Comparison of ENCODE assay signal across 24 mouse cellular contexts in the genomic region with DNA sequence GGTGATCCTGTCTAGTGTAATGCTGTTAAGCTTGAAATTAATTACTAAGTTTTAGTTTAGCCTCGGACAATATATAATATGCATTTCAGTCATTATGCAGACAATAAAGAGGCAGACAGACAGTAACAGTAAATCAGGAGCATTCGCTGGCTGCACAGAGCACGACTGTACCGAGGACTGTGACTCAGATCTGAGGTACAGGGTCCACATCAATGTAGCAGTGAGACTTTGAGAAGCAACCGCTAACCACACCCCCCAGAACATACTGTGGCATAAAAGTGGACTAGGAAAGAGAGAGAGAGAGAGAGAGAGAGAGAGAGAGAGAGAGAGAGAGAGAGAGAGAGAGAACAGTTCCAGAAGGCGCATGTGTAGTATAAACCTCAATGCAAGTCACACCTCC. TPM values are rescaled to one million over a fixed set of nuclear protein-coding genes. Genes with fewer than 3 reads are reported as not detected.
DNase-seq lines count a peak whose midpoint lies in the region; ATAC-seq and TF ChIP-seq lines count a peak whose summit lies in the region.
"Had no signal": no experiment of that assay in that cellular context is flagged by ENCODE, and none has a peak within 500 bp of the region (broad histone marks: within the 10 kb centered on the region; RNA-seq: fewer than 3 reads in every experiment).

No protein-coding gene starts in this region.

- H3K4me1 ChIP-seq in intestine, embryonic 15.5 days (replicated peaks), result no peaks in the 10 kb centered on the region
- H3K4me1 ChIP-seq in intestine, postnatal 0 days (replicated peaks; ENCODE audit: control insufficient read depth, insufficient read depth, low read length), result no peaks in the 10 kb centered on the region
- no peaks in the 10 kb centered on the region for H3K4me1 ChIP-seq in kidney, embryonic 15.5 days
- H3K4me1 ChIP-seq: embryonic facial prominence, embryonic 10.5 days; embryonic facial prominence, embryonic 12.5 days; forebrain, embryonic 13.5 days; forebrain, embryonic 15.5 days had no signal

- H3K4me2 ChIP-seq in intestine, embryonic 15.5 days (replicated peaks), result no peak overlapping the region
- no peak overlapping the region for H3K4me2 ChIP-seq in intestine, postnatal 0 days (replicated peaks; ENCODE audit: low read depth)
- H3K4me2 ChIP-seq in kidney, embryonic 15.5 days, result no peak overlapping the region
- H3K4me2 ChIP-seq: embryonic facial prominence, embryonic 12.5 days; forebrain, embryonic 13.5 days; forebrain, embryonic 15.5 days had no signal

- no peak overlapping the region for H3K4me3 ChIP-seq in intestine, embryonic 15.5 days (replicated peaks)
- H3K4me3 ChIP-seq in intestine, postnatal 0 days (ENCODE audit: low read depth, low read length), result no peak overlapping the region
- H3K4me3 ChIP-seq in kidney, embryonic 15.5 days (replicated peaks), result no peak overlapping the region
- H3K4me3 ChIP-seq: embryonic facial prominence, embryonic 10.5 days; embryonic facial prominence, embryonic 12.5 days; forebrain, embryonic 13.5 days; forebrain, embryonic 15.5 days had no signal

- H3K27ac ChIP-seq in intestine, embryonic 15.5 days, result no peak overlapping the region
- no peak overlapping the region for H3K27ac ChIP-seq in intestine, postnatal 0 days (ENCODE audit: low read depth, low read length)
- H3K27ac ChIP-seq in kidney, embryonic 15.5 days, result no peak overlapping the region
- H3K27ac ChIP-seq: embryonic facial prominence, embryonic 10.5 days; embryonic facial prominence, embryonic 12.5 days; forebrain, embryonic 13.5 days; forebrain, embryonic 15.5 days had no signal

- no peaks in the 10 kb centered on the region for H3K9me3 ChIP-seq in intestine, embryonic 15.5 days
- no peaks in the 10 kb centered on the region for H3K9me3 ChIP-seq in intestine, postnatal 0 days (ENCODE audit: control insufficient read depth)
- H3K9me3 ChIP-seq in kidney, embryonic 15.5 days (replicated peaks), result no peaks in the 10 kb centered on the region
- H3K9me3 ChIP-seq: embryonic facial prominence, embryonic 10.5 days; embryonic facial prominence, embryonic 12.5 days; forebrain, embryonic 13.5 days; forebrain, embryonic 15.5 days; G1E had no signal

- H3K9ac ChIP-seq in intestine, embryonic 15.5 days, result no peak overlapping the region
- no peak overlapping the region for H3K9ac ChIP-seq in intestine, postnatal 0 days (ENCODE audit: low read depth, low read length)
- no peak overlapping the region for H3K9ac ChIP-seq in kidney, embryonic 15.5 days
- H3K9ac ChIP-seq: embryonic facial prominence, embryonic 12.5 days; forebrain, embryonic 13.5 days; forebrain, embryonic 15.5 days; forebrain, postnatal 0 days had no signal

- peak; percentile 88 for ATAC-seq in intestine, embryonic 15.5 days
- peak; percentile 97 for ATAC-seq in intestine, postnatal 0 days
- ATAC-seq in kidney, embryonic 15.5 days (replicated peaks; ENCODE audit: low FRiP score), result no peak
- ATAC-seq: activated CD4-positive, CD25-positive, alpha-beta regulatory T cell, adult 4 months; CD4-positive, CD25-positive, alpha-beta regulatory T cell, adult 4 months; forebrain, embryonic 13.5 days; forebrain, embryonic 15.5 days; forebrain, postnatal 0 days; Patski had no signal

- no peak for TF ChIP-seq CTCF in intestine, postnatal 0 days (IDR thresholded peaks at IDR 0.05; ENCODE audit: low read depth)

- H3K27me3 ChIP-seq in intestine, embryonic 15.5 days (replicated peaks), result no peaks in the 10 kb centered on the region
- H3K27me3 ChIP-seq in intestine, postnatal 0 days (replicated peaks; ENCODE audit: control insufficient read depth, insufficient read depth, low read length), result no peaks in the 10 kb centered on the region
- H3K27me3 ChIP-seq in kidney, embryonic 15.5 days, result no peaks in the 10 kb centered on the region
- H3K27me3 ChIP-seq: CH12.LX; embryonic facial prominence, embryonic 12.5 days; forebrain, embryonic 13.5 days; forebrain, embryonic 15.5 days had no signal

- DNase-seq in thymus, postnatal 14 days, result no peak
- DNase-seq in heart, postnatal 36 days, result no peak
- DNase-seq: adrenal gland, adult 8-10 months; adrenal gland, postnatal 14 days; adrenal gland, postnatal 36 days; B cell, adult 2 months; cerebellum, adult 11-12 months; cerebellum, adult 2 months; cerebellum, adult 9-10 months; cerebellum, postnatal 10 days; cerebellum, postnatal 25 days; forebrain, postnatal 0 days had no signal

- intact Hi-C loops in heart, postnatal 36 days (cut with DNase I), result no loop called here

- no peaks in the 10 kb centered on the region for H3K36me3 ChIP-seq in intestine, embryonic 15.5 days
- no peaks in the 10 kb centered on the region for H3K36me3 ChIP-seq in intestine, postnatal 0 days (ENCODE audit: control insufficient read depth, insufficient read depth)
- H3K36me3 ChIP-seq in kidney, embryonic 15.5 days, result no peaks in the 10 kb centered on the region
- H3K36me3 ChIP-seq: embryonic facial prominence, embryonic 10.5 days; embryonic facial prominence, embryonic 12.5 days; forebrain, embryonic 15.5 days; G1E had no signal

- WGBS in intestine, embryonic 15.5 days, result 68% methylated on average over 6 of the region's 6 CpGs
- 46% methylated on average over 6 of the region's 6 CpGs for WGBS in intestine, postnatal 0 days
- WGBS in kidney, embryonic 15.5 days, result 81% methylated on average over 6 of the region's 6 CpGs

RNA-seq across cellular contexts. Expression of gene Ing3, which starts 38.6 kb away (rescaled TPM):
- polyA plus RNA-seq in intestine, embryonic 15.5 days (2015; fragmentation: Nextera tagmentation; extraction: Ambion mirVana), result 41.5 and 52.6 TPM in 2 replicates
- polyA plus RNA-seq in intestine, postnatal 0 days (2015; fragmentation: Nextera tagmentation; extraction: Ambion mirVana), result 25.0 and 29.5 TPM in 2 replicates
- 64.5 and 72.0 TPM in 2 replicates for polyA plus RNA-seq in kidney, embryonic 15.5 days (2015; fragmentation: Nextera tagmentation; extraction: Ambion mirVana)
- 10 to 100 TPM; 14.1 to 14.4 TPM for total RNA-seq in heart, postnatal 36 days (2021)

RNA-seq across cellular contexts. Expression of gene Tspan12, which starts 58.5 kb away (rescaled TPM):
- polyA plus RNA-seq in intestine, embryonic 15.5 days (2015; fragmentation: Nextera tagmentation; extraction: Ambion mirVana), result 72.9 and 80.5 TPM in 2 replicates
- polyA plus RNA-seq in intestine, postnatal 0 days (2015; fragmentation: Nextera tagmentation; extraction: Ambion mirVana), result 38.8 and 43.7 TPM in 2 replicates
- polyA plus RNA-seq in kidney, embryonic 15.5 days (2015; fragmentation: Nextera tagmentation; extraction: Ambion mirVana), result 58.5 and 62.6 TPM in 2 replicates
- total RNA-seq in heart, postnatal 36 days (2021), result 10 to 100 TPM; 77.4 to 79.7 TPM
- total RNA-seq: CH12.LX had no signal
- polyA plus RNA-seq: activated CD4-positive, CD25-positive, alpha-beta regulatory T cell, adult 4 months; CD4-positive, CD25-positive, alpha-beta regulatory T cell, adult 4 months had no signal
